Mouse (Mus musculus) E14TG2a.4 (cell line): ENCODE data around the gene Grm5.

Experiments used
- H3K27me3 ChIP-seq: 2 replicates; pipeline ENCODE4 v1.6.1; 2014; ENCODE audit warnings: low read length, control low read depth; ENCODE audit not compliant: insufficient read depth
- H3K36me3 ChIP-seq: 2 replicates; pipeline ENCODE4 v1.6.1; 2014; ENCODE audit warnings: low read length, control low read depth; ENCODE audit not compliant: insufficient read depth
- H3K4me1 ChIP-seq: replicated peaks from 2 replicates; pipeline ENCODE4 v1.6.1; 2014; ENCODE audit warnings: low read depth, low read length, control low read depth
- H3K4me3 ChIP-seq: replicated peaks from 2 replicates; pipeline ENCODE4 v1.5.1; 2014; ENCODE audit warnings: mild to moderate bottlenecking, low read length
- H3K9me3 ChIP-seq: 2 replicates; pipeline ENCODE4 v1.6.1; 2014; ENCODE audit warnings: low read length, control low read depth
- CTCF ChIP-seq: conservative IDR thresholded peaks from 2 replicates; pipeline ENCODE4 v1.5.1; 2014; ENCODE audit warnings: low read length
- NANOG ChIP-seq: IDR thresholded peaks from 2 replicates; pipeline ENCODE4 v1.6.1; 2014; ENCODE audit warnings: borderline replicate concordance, low read length, mixed read lengths
- POU5F1 ChIP-seq: IDR thresholded peaks from 2 replicates; pipeline ENCODE4 v1.6.1; 2014; ENCODE audit warnings: low read length, borderline replicate concordance

The Grm5 gene

GRCm38 (mm10) chr7:87650610-87651009 lies 66.6 kb downstream of the Grm5 start:
- H3K36me3 ChIP-seq = no peaks in the 10 kb centered on the region
- H3K27me3 ChIP-seq = no peaks in the 10 kb centered on the region
- TF ChIP-seq POU5F1 (no peak), NANOG (no peak), CTCF (no peak)
- H3K4me1 ChIP-seq = no peaks in the 10 kb centered on the region
- no peaks in the 10 kb centered on the region for H3K9me3 ChIP-seq
- H3K4me3 ChIP-seq = no peak overlapping the region

- H3K36me3 ChIP-seq = no peaks in the 10 kb centered on the region
- no peaks in the 10 kb centered on the region for H3K9me3 ChIP-seq
- H3K27me3 ChIP-seq = no peaks in the 10 kb centered on the region
- no peak overlapping the region for H3K4me3 ChIP-seq
- no peaks in the 10 kb centered on the region for H3K4me1 ChIP-seq
- no peak for TF ChIP-seq CTCF
- TF ChIP-seq POU5F1 = no peak
- TF ChIP-seq NANOG = no peak
Measured at GRCm38 (mm10) chr7:87661794-87662193, 77.8 kb downstream of the Grm5 start.

GRCm38 (mm10) chr7:87664041-87664440 lies 80.1 kb downstream of the Grm5 start:
- Histone ChIP-seq H3K4me3 (no peak overlapping the region), H3K27me3 (no peaks in the 10 kb centered on the region), H3K9me3 (no peaks in the 10 kb centered on the region), H3K4me1 (no peaks in the 10 kb centered on the region), H3K36me3 (no peaks in the 10 kb centered on the region)
- TF ChIP-seq POU5F1 (no peak), CTCF (no peak), NANOG (no peak)

GRCm38 (mm10) chr7:87716393-87716792 lies 132.4 kb downstream of the Grm5 start:
- no peaks in the 10 kb centered on the region for H3K9me3 ChIP-seq
- TF ChIP-seq NANOG = no peak
- TF ChIP-seq CTCF = no peak
- no peak for TF ChIP-seq POU5F1
- no peaks in the 10 kb centered on the region for H3K36me3 ChIP-seq
- H3K4me3 ChIP-seq = no peak overlapping the region
- no peaks in the 10 kb centered on the region for H3K27me3 ChIP-seq
- H3K4me1 ChIP-seq = no peaks in the 10 kb centered on the region

GRCm38 (mm10) chr7:87718631-87719030 lies 134.7 kb downstream of the Grm5 start:
- TF ChIP-seq POU5F1 (no peak), NANOG (no peak), CTCF (no peak)

GRCm38 (mm10) chr7:87734511-87734910 lies 150.5 kb downstream of the Grm5 start:
- no peak for TF ChIP-seq NANOG

More at GRCm38 (mm10) chr7:87718631-87719030, 134.7 kb downstream of the Grm5 start:
- H3K27me3 ChIP-seq = no peaks in the 10 kb centered on the region
- H3K9me3 ChIP-seq = no peaks in the 10 kb centered on the region
- H3K4me1 ChIP-seq = no peaks in the 10 kb centered on the region
- no peaks in the 10 kb centered on the region for H3K36me3 ChIP-seq
- H3K4me3 ChIP-seq = no peak overlapping the region

GRCm38 (mm10) chr7:87761945-87762344 lies 178.0 kb downstream of the Grm5 start:
- TF ChIP-seq POU5F1 (no peak), CTCF (no peak), NANOG (no peak)
- Histone ChIP-seq H3K4me3 (no peak overlapping the region), H3K36me3 (no peaks in the 10 kb centered on the region), H3K27me3 (no peaks in the 10 kb centered on the region), H3K9me3 (no peaks in the 10 kb centered on the region), H3K4me1 (no peaks in the 10 kb centered on the region)

More at GRCm38 (mm10) chr7:87734511-87734910, 150.5 kb downstream of the Grm5 start:
- Histone ChIP-seq H3K36me3 (no peaks in the 10 kb centered on the region), H3K9me3 (no peaks in the 10 kb centered on the region), H3K4me1 (no peaks in the 10 kb centered on the region), H3K27me3 (no peaks in the 10 kb centered on the region), H3K4me3 (no peak overlapping the region)

- Histone ChIP-seq H3K27me3 (no peaks in the 10 kb centered on the region), H3K4me1 (no peaks in the 10 kb centered on the region), H3K9me3 (no peaks in the 10 kb centered on the region), H3K36me3 (no peaks in the 10 kb centered on the region), H3K4me3 (no peak overlapping the region)
- no peak for TF ChIP-seq NANOG
- TF ChIP-seq CTCF = no peak
- no peak for TF ChIP-seq POU5F1
Measured at GRCm38 (mm10) chr7:87762376-87762775, 178.4 kb downstream of the Grm5 start.

GRCm38 (mm10) chr7:87787560-87787959 lies 203.6 kb downstream of the Grm5 start:
- H3K36me3 ChIP-seq = no peaks in the 10 kb centered on the region
- no peaks in the 10 kb centered on the region for H3K9me3 ChIP-seq
- no peaks in the 10 kb centered on the region for H3K27me3 ChIP-seq
- TF ChIP-seq NANOG = no peak
- no peak for TF ChIP-seq POU5F1
- no peak for TF ChIP-seq CTCF
- H3K4me3 ChIP-seq = no peak overlapping the region
- H3K4me1 ChIP-seq = no peaks in the 10 kb centered on the region
